Mouse (Mus musculus) retina, embryonic 14.5 days (tissue): ENCODE measurements around the gene Fam205c.
"Not testable (repeated sequence)": the region's sequence is repeated elsewhere in the genome, so short reads cannot be mapped to it uniquely, and the experiment has no call there.

Source experiments
- DNase-seq: peaks from one replicate; pipeline ENCODE4 v3.0.0-alpha.2; 2015; ENCODE audit warnings: low spot score

The Fam205c gene

DNA sequence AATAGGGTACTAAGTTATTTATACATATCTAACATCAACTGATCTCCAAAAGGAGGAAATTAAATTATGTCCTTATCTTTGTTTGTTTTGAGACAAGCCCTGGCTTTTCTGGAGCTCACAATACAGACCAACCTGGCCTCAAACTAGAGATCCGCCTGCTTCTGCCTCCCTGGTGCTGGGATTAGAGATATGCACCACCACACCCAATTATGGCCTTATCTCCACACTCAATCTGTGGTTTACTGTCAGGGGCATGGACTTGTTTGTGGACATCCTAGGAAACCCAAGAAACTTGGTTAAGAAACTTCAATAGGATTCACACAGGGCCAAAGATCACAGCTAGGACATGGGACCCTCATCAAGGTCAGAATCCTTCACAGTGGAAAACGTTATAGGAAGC is 3.6 kb upstream of the Fam205c start:
- peak; percentile 0 for DNase-seq

DNA sequence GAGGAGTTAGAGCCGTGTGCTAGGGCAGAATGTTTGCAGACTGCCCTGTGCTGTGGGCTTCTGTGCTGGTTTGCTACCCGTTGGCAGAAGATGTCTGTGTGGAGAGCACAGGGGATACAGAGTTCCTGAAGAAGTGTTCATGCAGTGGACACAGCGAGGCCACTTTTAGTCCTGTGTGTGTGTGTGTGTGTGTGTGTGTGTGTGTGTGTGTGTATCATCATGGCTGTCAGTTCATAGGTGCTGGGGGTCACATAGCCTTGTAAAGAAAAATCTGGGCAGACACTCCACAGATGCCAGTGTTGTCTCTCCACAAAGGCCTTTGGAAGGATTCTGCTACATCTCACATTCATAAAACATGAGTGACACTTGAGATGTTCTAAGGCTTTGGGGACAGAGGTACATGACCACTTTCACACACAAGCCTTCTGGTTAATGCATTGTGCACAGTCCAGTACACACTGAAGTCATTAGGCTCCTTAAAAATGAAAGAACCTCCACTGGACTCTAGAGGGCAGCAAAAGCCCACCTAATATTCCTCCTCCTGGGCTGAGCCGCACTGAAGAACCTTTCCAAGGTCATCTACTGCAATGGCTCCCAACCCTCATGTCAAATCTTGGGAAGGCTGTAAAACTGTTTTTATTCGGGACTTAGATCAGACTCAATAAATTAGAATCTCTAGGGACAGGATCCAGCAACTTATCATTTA is 2.7 kb upstream of the Fam205c start:
- peak; percentile 89 for DNase-seq

DNA sequence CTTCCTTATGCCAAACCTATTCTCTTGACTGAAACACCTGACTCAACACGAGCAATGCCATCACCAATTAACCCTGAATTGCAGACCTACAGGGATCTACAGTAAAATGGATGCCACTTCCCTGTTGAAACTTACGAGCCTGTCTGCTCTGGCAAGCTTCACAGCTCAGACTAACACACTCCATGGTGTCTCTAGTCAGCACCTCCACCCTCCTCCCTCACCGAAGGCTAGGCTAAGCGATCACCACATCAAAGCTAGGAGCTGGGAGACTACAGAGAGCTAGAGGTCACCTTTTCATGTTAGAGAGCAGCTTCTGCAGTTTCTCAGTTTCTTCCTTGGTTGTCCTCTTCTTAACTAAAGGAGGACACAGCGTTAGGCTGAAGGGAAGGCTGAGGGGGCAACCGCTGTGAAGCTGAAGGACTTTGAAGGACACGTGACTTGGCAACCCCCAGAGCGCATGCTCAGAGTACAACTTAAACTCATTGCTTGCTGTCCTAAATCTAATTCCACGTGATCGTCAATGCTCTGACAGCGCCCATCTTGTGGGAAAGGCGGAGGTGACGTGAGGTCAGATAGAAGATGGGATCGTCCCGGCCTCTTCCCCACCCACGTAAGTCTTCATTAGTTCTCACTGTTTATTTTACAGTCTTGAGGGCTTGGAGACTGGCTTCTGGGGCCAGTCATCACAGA is 1.1 kb downstream of the Fam205c start:
- DNase-seq: peak; percentile 1

DNA sequence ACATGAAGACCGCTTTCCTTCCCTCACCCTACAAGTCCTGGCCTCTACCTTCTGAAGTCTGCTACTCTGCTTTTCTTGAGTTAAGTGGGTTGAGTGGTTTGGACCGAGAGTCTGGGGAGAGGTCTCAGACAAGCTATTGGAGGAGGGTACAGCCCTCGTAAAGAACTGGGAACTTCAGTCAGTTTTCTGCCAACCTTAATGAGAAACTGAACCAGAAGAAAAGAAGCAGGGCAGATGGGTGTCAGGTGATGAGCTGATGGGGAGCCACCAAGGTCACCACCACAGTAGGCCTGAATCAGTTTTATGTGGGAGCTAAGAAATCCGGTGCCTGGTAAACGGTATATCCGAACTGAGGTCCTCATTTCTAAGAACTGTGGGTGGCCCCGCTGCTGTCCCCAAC is 1.9 kb downstream of the Fam205c start:
- DNase-seq: no peak

DNA sequence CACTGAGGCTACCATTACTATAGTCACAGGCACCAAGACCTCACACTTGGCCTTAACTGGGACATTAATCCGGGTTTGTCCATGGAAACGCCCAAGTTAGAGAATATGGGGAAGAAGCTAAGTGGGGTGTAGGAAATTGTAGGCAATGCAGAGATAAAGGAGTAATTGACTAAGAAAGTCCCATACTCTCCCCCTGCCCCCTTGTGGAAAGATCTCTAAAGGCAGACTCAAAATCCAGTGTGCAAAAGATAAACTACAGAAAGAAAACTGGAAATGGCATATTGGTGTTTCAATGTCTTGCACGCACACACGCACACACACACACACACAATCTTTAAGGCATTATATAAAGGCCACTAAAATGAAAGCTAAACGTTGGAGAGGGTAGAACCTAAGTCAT is 3.3 kb downstream of the Fam205c start:
- peak; percentile 5 for DNase-seq

DNA sequence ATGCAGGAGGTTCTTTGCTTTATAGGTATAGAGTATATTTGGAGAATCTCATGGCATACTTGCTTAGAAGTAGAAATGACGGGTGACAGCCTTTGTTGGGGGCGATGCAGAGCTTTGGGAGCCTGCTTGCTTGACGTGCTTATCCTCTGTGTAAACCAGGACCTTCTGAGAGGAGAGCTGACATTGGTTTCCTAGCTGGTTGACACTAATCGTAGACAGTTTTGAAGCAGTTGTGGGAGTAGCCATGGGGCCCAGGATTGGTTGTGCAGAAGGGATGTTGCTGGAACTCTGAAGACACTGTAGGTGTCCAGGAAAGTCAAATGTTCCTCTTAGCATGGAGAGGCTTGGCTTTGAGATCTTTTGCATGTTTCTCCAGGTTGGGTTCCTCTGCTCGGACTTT is 5.8 kb downstream of the Fam205c start:
- no peak for DNase-seq

DNA sequence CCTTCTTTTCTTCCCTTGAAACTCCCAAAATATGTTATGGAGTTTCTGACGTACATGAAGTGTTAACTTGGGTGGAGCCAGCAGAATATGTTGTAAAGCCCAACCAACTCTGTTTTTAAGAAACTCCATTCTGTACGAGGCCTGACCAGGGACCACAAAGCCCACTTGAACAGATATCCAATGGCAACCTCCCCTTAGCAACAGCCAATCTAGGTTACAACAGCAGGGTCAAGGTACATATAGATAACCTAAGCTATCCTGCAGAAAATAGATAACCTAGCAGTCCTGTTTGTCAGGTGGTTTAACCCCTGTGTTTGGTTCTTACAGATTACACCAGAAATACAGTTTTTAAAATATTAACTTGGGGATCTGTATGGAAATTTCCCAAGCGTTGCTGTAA is 6.6 kb downstream of the Fam205c start:
- no peak for DNase-seq

DNA sequence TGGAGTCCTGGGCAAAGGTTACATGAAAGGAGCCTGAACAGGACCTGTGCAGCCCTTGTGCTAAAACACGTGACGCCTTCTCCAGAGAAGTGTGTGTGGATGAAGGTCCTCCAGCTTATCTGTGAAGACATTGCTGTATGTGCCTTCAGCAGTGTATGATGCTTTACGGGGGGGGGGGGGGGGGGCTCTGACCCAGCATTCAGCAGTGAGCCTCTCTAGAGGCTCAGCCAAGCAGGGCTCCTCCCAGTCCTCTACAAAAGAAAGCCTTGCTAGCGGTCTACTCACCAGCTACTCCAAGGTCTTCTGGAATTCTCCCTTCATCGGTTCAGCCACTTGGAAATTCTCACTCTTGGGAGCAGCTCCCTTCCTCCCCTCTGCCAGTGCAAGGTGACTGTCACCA is 10.5 kb downstream of the Fam205c start:
- not testable (repeated sequence) for DNase-seq

DNA sequence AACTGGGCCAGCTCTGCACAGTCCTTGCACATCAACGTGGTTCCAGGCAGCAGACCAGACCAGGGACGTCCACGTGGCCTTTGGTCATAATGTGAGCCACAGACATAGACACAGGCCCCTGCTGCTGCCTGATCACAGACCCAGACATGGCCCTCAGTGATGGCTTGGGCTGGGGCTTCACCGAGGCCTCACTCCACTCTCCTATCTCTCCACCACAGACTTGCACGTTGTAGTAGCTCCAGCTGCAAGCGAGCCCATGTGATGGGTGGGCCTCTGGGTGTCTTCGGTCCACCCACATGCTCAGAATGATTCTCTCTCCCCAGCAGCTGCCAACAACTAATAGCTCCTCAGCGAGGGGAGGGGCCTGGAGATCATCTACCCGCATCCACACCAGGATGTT is 13.6 kb downstream of the Fam205c start:
- not testable (repeated sequence) for DNase-seq

DNA sequence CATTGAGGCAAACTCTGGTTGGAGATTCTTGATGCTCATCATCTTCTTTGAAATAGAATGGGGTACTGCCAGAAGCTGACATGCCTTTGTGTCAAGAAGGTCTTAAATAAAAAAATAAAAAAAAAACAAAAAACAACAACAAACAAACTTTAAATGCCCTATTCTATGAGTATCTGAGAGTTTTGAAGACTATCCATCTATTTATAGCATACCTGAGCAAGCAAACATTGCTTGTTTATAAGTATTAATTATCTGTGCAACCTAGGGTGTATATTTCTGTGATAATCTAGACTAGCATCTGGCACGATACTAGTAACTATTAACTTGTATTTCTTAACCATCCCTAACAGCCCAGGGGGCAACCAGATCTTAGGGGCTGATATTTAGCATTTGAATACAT is 17.4 kb downstream of the Fam205c start, which contains the start of gene Gm12394:
TSS of gene Gm12394 (minus strand) at position 101 of the 400 bp plus-strand sequence.
- not testable (repeated sequence) for DNase-seq

DNA sequence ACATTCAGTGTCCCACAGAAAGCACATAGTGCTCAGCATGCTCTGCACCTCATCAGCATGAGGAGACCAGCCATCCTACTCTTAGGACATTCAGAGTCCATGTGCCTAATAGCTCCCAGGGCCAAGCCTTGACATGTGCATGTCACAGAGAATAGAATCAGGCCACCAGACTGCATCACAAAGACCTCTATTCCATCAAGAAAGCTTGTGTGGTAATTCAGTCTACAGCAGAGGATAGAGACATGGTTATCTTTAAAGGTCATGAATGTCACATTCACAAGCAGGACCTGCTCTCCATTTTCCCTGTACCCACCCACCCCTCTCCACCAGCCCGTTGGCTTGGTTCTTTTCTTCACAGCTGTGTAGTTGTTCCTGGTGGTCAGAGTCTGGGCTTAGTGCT is 20.2 kb downstream of the Fam205c start, which contains the start of gene Fam205a1:
TSS of gene Fam205a1 (minus strand) at position 101 of the 400 bp plus-strand sequence.
- not testable (repeated sequence) for DNase-seq
